Mouse (Mus musculus) T-helper 2 cell (primary cell): Measurements from ENCODE around the gene Abhd5.

Experiments
- in situ Hi-C: fragments of 300-600 bp; cut with MboI, MseI; formaldehyde crosslinking; loops from one replicate; pipeline ENCODE4 v1.15.1; 2025; ENCODE audit warnings: high pct_unique_total_duplicates

Abhd5 gene

DNA sequence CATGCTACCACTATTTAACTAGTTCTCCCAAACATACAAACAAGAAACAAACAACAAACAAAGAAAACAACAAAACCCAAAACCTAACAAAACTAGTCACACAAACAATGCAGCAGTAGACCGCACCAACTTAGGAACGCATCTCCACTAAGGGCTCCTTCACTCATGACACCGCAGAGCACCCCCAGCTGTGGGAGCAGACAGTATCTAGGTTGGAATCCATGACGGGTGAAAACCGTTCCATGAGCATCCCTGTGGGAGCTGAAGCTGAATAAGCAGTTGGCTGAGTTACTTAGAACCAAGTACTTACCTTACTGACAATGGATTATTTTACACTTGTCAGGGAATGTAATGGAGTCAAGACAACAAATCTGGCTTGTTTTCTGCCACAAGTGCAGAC, 5.3 kb upstream of the Abhd5 start:
- in situ Hi-C loops, result no loop called here

DNA sequence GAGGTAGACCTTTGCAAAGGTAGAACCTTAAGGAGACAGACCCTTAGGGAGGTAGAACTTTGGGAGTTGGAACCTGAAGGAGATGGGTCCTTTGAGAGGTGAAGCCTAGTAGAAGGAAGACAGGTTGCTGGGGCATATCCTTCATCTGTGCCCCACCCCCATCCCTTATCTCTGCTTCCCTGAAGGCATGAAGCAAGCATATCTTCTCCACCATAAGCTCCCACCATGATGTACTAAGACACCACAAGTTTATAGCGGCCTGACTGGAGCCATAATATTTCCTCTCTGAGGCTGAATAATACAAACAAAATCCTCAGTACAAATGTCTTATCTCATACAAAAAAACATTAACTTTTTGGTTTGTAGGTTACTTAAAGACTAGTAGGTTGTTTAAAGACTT, 3.5 kb upstream of the Abhd5 start:
- in situ Hi-C loops, result no loop called here

DNA sequence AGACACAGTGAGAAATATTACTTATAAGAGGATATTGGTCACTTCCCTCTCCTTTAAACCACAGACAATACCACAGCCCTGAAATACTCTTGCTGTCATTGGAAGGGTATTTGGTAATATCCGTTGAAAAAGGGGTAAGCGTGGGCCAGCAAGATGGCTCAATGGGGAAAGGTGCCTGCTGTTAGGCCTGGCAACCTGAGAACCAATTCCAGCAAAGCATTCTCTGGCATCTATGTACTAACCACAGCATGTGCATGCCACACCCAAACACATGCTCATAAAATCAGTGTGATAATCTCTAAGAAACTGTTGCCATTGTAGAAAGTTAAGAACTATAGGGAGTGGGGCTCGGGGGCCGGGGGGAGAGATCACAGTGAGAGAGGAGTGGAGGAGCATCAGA, 2.1 kb upstream of the Abhd5 start:
- in situ Hi-C loops, result no loop called here

DNA sequence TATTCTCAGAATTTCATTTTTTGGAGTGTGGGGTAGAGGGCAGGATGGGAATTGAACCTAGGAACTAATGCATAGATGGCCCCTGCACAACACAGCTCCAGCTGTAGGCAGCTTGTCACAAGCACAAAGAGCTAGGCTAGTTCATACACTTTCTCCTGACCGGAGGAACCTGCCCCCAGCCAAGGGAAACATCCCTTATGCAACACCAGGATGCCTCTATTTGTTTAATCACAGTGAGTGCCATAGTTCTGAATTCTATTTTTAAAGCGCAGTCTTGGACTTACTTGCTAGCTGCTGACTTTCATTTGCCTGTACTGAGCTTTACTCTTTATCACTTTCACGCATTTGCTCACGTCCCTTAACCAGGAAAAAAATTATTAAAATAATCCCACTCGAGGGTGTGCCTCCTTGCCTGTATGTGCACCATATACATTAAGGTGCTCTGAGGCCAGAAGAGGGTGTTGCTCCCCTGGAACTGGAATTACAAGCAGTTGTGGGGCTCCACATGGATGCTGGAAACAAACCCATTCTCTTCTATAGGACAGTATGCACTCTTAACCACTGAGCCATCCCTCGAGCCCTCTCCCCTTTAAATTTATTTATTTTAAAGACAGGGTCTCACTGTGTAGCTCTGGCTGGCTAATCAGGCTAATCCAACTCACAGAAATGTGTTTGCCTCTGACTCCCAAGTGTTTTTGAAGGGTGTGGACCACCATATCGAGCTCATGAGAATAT, 845 bp upstream of the Abhd5 start:
- in situ Hi-C loops, result no loop called here

DNA sequence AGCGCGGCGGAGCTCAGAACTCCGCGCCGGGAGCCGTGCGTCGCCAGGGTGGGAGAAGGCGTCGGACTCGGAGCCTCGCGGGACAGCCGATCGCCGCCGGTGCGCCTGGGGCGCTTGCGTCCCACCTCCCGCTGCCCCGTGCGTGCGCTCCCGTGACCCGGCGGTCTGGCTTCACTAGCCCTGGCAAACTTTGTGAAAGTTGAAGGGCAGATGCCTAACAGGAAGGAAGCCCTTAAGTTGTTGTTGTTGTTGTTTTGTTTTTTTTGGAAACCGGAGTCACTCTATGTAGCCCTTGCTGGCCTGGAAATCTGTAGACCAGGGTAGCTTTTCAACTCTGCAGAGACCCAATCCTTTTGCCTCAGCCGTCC, 601 bp downstream of the Abhd5 start:
- in situ Hi-C loops, result no loop called here

DNA sequence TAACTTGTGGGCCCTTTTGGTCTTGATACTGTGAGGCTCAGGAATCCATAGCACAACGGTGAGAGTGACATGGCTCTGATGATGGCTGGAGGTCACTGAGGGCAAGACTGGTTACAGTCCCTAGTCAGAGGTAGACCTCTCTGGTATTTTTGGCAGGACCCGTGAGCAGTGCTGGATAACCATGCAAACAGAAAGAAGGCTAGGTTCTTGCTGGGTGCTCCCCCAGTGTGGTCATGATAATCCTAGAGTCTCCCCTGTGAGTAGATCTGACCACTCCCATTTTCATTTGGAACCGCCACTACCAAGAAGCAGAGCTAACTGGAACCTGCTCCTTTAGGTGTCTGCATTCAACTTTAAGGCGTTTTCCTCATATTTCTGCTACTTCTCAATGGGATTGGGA, 1.5 kb downstream of the Abhd5 start:
- in situ Hi-C loops, result no loop called here

DNA sequence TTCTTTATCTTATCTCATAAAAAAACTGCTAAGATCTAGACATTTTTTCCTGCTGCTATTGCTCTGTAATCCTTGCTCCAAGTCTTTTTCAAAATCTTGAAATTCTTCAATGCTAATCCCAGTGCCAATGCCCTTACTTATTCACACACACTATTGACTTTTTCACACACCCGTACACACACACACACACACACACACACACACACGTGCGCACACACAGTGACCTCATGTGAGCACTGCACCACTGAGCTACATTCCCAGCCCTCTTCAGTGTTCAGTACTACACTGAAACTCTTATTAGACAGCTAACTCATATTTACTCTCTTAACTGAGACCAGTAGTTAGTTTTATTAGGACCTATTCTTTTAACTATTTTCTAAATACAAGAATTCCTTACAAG, 2.8 kb downstream of the Abhd5 start:
- in situ Hi-C loops, result no loop called here

DNA sequence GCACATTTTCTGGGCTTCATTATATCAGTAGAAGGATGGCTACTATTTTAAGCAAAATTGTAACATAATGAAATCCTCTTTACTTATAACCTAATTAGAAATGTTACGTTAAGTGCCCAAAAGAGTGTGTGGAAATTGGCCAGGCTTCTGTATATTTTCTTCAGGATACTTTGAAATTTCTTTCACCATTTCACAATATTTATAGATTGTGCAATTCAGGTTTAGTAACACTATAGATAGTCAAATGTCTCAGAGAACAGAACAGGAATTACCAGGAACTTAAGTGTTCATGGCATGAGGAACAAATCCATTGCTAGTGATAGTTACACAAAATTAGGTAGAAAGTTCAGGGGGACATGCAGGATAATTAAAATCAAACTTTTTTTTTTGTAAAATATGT, 5.7 kb downstream of the Abhd5 start:
- in situ Hi-C loops, result no loop called here

DNA sequence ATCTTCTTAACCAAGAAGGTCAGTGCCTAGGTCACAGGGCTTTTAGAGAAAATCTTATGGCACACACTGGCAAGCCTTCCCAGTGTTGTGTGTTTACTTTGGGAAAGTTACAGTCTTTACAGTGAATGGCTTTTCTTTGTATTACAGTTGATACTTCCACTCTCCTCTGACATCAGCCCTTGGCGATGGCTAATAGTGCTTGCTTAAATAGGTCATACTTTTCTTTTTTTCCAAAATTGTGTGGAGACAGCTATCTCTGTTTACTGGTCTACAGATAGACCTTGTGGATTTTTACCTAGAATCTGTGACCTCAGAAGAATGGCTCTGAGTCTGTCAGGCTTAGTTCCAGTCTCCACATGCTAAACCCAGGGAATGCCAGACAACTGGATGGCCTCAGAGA, 6.2 kb downstream of the Abhd5 start:
- in situ Hi-C loops, result no loop called here

DNA sequence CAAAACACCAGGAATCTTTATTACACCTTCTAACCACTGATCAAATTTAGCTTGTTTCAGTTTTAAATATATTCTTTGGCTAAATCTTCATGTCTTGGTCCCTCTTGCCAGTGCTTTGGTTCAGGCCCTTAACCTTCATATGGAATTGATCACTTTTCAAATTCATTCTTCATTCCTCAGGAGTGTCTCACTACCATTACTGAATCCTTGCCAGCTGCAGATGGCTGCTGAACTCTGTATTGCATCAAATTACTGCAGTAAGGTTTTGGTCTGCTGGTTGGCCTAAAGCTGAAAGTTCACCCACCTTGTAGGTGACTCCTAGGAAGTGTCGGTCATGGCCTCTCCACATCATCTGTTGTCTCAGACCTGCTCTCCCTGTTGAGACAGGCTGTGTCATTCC, 12.8 kb downstream of the Abhd5 start:
- in situ Hi-C loops, result no loop called here

DNA sequence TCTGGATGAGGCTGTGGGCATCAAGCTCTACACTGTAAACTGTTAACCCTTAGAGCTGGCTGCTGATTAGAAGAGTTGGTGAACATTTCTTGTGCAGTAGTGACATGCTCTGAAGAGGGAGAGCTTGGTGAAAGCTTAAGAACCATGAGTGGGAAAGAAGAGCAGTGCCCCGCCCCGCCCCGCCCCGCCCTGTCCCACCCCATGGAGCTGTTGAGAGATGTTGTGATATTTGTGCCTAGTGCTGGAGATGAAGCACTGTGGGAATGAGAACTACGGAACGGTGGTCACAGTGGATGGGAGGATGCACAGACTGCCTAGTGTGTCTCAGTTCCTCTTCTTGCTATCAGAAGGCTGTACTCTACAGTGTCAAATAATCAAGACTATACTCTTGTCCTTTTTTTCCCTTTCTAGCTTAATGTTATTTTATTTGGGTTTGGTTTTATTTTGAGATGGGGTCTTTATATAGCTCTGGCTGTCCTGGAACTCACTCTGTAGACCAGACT, 18.9 kb downstream of the Abhd5 start:
- in situ Hi-C loops, result no loop called here

DNA sequence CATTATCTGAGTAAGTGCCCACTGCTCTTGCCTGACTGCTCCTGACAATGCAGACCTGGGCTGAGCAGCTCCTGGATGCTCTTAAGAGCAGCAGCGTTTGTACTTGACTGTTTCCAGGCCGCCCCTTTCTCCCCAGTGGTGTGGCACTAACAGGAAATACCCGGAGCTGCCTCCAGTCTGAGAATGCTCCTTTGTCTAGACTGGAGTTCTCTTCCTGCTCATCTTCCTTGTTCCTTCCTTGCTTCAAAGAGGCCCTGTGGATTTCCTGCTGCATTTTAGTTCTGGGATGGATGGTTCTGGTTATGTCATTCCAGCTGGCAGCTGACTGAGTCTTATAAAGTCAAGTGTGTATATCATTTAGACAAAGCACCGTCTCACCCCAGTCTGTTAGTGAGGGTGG, 21.1 kb downstream of the Abhd5 start:
- in situ Hi-C loops, result no loop called here

DNA sequence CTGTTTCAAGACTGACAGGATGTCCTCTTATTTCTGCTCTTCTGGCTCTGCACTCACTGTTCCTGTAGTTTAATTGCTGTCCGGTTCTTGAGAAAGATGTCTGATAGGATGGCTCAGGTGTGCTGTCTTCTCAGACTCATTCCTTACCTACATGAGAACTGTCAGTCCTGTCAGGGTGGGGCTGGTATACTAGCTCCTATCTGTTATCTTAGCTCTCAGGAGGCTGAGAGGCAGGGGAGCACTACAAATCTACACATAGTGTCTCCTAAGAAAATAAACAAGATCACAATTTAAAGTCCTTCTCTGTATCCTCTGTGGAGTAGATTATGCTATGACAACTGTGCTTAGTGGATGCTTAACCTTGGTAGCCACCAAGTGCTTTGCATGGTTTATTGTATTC, 21.6 kb downstream of the Abhd5 start:
- in situ Hi-C loops, result no loop called here

DNA sequence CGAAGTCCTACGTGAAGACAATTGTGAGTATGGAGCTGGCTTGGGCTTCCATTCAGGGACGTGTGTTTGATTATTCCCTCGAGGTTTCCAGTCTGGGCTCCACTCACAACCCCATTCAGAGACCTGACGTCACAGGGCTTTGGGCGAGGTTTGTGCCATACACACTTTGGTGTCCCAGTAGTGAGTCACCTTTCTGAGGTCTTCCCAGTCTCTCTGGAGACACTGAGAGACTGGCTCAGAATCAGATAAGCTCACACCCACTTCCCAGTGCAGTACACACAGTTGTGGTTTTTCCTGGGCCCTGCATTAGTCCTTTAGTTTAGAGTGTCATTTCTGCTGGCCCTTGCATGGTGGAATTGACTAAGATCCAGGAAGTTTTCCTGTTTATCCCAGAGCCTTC, 27.6 kb downstream of the Abhd5 start:
- in situ Hi-C loops, result no loop called here

DNA sequence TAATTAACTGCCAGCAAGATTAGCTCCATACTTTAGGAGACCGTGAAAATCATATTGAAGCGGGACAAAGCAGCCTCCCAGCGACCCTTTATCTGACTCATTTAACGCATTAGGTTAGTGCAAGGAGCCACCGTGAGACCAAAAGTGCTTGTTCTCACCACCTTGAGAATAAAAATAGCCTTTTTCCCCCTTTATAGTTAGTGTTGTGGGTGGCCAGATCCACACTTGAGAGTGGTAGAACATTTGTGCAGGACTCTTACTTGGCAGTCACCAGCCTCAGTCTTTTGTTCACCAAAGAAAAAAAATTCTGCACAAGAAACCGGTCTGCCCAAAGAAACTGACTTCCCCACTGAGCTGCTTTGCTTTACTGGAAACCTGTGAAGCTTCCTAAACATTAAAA, 29.6 kb downstream of the Abhd5 start:
- in situ Hi-C loops, result no loop called here

DNA sequence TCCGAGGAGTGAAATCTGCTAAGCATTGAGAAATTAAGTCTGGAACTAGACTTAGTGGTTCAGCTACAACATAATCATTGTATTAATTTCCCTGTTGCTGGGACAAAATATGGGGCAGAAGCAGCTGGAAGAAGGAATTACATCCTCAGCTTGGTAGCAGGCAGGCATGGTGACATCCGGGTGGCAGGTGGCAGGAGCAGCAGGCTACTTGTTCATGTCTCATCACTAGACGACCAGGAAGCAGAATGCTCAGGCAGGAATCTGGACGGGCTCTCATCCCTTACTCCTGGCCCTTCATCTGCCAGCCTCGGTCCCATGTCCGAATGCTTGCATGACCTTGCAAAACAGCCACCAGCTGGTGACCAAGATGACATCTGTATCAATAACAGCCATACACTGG, 30.6 kb downstream of the Abhd5 start:
- in situ Hi-C loops, result no loop called here

DNA sequence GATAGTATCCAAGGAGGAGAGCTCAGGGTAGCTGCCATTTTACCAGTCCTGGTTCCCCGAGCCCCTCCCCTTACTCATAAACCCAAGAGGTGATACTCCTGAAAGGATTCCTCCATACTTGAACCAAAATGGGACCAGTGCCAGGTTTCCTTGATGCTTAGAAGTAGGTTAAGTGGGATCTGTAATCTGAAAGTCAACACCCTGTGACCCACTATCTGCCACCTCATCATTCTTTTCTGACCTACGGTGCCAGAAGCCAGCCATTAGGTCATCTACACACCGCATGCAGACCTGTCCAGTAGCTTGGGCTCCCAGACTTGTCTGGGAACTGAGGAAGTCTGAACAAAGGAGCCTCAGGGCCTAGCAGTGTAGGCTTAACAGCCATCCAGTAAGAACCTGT, 34.6 kb downstream of the Abhd5 start:
- in situ Hi-C loops, result no loop called here

DNA sequence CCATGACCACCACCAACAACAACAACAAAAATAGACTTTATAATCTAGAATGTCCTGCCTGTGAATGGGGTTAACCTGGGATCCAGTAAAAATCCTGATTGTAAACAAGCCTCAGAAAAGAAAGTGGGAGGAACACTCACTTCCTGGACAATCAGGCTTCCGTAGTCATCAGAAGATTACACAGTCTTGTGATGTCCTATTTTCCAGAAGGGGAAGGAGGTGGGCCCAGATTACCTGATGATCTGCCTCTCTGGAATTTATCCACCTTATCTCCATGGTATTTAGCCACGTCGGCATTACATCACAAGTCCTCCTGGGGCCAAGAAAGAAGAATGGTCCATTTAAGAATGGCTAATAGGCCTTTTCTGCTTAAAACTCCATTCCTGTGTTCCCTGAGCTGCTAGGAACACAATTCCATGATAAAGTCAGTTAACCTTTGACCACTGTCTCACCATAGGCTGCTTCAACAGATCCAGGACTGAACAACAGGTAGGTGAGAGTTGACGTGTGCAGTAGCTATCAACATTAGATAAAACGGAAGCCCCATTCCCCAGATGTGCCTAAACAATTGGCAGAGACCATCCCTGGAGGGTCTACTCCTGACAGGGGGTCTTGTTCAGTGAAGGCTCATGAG, 38.0 kb downstream of the Abhd5 start:
- in situ Hi-C loops, result no loop called here

DNA sequence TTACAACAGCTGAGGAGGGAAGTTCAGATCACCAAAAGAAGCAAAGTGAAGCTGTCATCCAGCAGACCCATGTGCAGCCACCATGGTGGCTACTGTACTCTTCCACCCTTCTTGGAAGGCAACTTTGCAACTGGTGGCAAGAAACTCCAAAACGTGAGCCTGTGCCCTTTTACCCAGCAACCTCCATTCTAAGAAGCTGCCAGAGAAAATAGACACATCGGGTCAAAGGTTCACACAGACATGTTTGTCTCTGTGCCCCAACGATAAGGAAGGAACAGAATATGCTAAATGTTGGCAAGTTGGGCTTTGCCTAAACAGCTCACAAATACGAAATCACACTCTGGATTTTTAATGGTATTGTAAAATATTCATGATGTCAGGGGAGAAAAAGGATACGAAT, 44.4 kb downstream of the Abhd5 start:
- in situ Hi-C loops, result no loop called here

DNA sequence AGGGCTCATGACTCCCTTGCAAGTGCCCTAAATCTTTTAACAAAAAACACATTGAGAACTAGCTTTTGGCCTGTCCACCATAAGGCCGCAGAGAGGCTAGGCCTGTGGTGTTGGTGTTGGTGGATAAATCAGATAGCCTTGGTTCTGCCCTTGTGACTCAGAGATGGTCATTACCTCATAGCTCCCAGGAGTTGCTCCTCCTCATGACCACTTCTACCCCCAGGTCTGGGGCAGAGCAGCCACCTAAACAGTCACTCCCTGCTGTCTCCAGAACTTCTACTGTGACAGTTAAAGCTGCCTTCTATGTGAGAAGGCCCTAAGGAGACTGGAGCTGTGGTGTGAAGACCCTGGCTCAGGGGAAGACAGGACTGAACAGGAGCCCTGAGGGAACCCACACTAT, 45.7 kb downstream of the Abhd5 start:
- in situ Hi-C loops, result no loop called here

DNA sequence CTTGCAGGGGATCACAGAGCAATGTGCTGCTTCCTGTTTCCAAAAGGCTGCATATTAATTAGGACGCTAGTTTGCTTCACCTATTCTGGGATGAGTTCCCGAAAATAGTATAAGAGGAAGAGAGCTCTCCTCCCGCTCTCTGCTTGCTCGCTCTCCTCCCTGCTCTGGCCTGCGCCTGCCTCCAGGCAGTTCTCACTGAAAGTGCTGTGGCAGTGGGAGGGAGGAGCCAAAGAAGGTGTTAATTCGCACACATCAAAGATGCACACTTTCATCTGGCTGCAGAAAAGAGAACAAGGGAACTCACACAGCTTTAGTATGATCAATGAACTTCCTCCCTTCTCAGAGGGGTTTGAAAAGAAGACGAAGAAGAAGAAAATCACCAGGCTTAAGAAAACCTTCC, 47.3 kb downstream of the Abhd5 start:
- in situ Hi-C loops, result no loop called here

DNA sequence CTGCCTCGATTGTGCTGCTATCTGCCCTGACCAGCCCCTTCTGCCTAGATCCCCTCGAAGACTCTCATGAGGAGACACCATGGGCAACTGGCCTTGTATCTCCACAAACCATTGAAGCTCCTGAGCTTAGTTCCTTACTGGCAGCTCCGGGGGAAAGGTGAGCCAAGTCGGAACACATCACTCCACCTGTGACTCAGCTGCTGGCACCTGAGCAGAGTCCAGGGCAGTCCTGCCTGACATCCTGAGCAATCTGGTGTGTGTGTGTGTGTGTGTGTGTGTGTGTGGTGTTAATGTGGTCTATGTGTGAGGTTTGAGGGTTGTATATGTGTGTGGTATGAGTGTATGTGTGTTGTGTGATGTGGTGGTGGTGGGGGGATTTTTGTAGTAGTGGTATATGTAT, 49.8 kb downstream of the Abhd5 start:
- in situ Hi-C loops, result no loop called here

DNA sequence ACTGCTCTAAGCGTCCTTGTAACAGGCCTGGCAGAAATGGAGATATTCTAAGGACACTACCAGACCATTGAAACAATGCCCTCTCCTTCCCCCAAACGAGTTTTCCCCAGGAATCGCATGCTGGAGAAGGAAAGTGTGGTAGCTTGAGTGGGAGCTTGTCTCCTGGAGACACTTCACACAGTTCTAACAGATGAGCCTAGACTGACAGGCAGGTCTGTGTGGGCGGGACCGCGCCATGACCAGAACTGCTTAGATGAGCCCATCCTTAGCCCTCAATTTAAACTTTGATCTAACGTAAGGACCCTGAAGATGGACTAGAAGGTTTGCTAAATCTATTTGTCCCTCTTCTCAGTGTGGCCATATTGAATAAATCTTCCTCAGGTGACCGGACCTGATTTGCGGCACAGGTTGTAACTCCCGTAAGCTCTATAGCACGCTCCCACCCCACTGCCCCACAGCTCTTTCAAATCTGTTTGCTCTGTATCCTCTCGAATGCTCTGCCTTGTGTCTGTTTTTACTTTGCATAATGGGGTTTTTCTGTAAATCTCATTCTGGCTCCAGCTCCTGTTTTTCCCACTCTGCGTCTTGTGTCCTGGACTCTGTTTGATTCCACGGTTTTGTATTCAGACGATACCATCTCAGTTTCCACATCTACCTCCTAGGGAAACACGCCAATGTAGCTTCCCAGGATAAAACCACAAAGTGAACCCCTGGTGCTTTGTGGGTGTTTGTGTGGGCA, 59.2 kb downstream of the Abhd5 start:
- in situ Hi-C loops, result no loop called here
